ENCODE assay signal across 8 mouse cellular contexts in genomic region chr15:80707088-80707487, GRCm38 (mm10). TPM values are rescaled to one million over a fixed set of nuclear protein-coding genes. Genes with fewer than 3 reads are reported as not detected.
DNase-seq lines count a peak whose midpoint lies in the region; ATAC-seq and TF ChIP-seq lines count a peak whose summit lies in the region.

No protein-coding gene starts in this region.

- H3K27me3 ChIP-seq in embryonic facial prominence, embryonic 13.5 days: no peaks in the 10 kb centered on the region
- no peaks in the 10 kb centered on the region for H3K27me3 ChIP-seq in heart, postnatal 0 days (ENCODE audit: control insufficient read depth, insufficient read depth, low read length)
- no peaks in the 10 kb centered on the region for H3K27me3 ChIP-seq in midbrain, embryonic 14.5 days (ENCODE audit: control insufficient read depth, insufficient read depth, low read length)

- H3K4me3 ChIP-seq in embryonic facial prominence, embryonic 13.5 days: no peak overlapping the region
- 0 out of 2 replicates have a peak overlapping the region, but pooled peaks have one; percentile 28 for H3K4me3 ChIP-seq in heart, postnatal 0 days (ENCODE audit: low read depth, low read length)
- no peak overlapping the region for H3K4me3 ChIP-seq in midbrain, embryonic 14.5 days (replicated peaks; ENCODE audit: low read depth, low read length)

- H3K4me1 ChIP-seq in embryonic facial prominence, embryonic 13.5 days: peaks cover 21% of the 10 kb centered on the region
- peaks cover 20% of the 10 kb centered on the region; the same call in 1 of the 2 replicates for H3K4me1 ChIP-seq in heart, postnatal 0 days (ENCODE audit: control insufficient read depth, insufficient read depth)
- H3K4me1 ChIP-seq in midbrain, embryonic 14.5 days (ENCODE audit: control insufficient read depth, insufficient read depth, low read length): peaks cover 3% of the 10 kb centered on the region; the same call in 1 of the 2 replicates

- no peaks in the 10 kb centered on the region for H3K9me3 ChIP-seq in embryonic facial prominence, embryonic 13.5 days
- no peaks in the 10 kb centered on the region for H3K9me3 ChIP-seq in heart, postnatal 0 days (replicated peaks; ENCODE audit: control insufficient read depth, low read length)
- no peaks in the 10 kb centered on the region for H3K9me3 ChIP-seq in midbrain, embryonic 14.5 days (ENCODE audit: control insufficient read depth, low read length)

- TF ChIP-seq EP300 in heart, postnatal 0 days (IDR thresholded peaks at IDR 0.05; ENCODE audit: low read depth): no peak

- no peak overlapping the region for H3K9ac ChIP-seq in embryonic facial prominence, embryonic 13.5 days
- no peak overlapping the region for H3K9ac ChIP-seq in heart, postnatal 0 days (replicated peaks; ENCODE audit: low read depth, low read length)
- H3K9ac ChIP-seq in midbrain, embryonic 14.5 days (replicated peaks; ENCODE audit: low read length): no peak overlapping the region

- peak; percentile 13 for DNase-seq in spleen, adult 12 weeks (ENCODE audit: low spot score)
- DNase-seq in spleen, adult 18-20 months: no peak
- DNase-seq in heart, postnatal 0 days (ENCODE audit: low spot score): peak; percentile 75
- DNase-seq in kidney, postnatal 4 days: peak; percentile 80 to 84
- peak; percentile 83 for DNase-seq in midbrain, embryonic 14.5 days
- no peak for DNase-seq in layer of hippocampus, adult 11-12 months (ENCODE audit: low spot score)

- WGBS in embryonic facial prominence, embryonic 13.5 days: 56% methylated on average over 8 of the region's 8 CpGs
- WGBS in heart, postnatal 0 days: 5% methylated on average over 8 of the region's 8 CpGs
- WGBS in midbrain, embryonic 14.5 days: 57% methylated on average over 8 of the region's 8 CpGs

- TF ChIP-seq CTCF in heart, postnatal 0 days (IDR thresholded peaks at IDR 0.05; ENCODE audit: low read depth): no peak

- H3K27ac ChIP-seq in embryonic facial prominence, embryonic 13.5 days: peak overlapping the region; percentile 88
- peak overlapping the region; percentile 65; the same call in 1 of the 2 replicates for H3K27ac ChIP-seq in heart, postnatal 0 days (ENCODE audit: low read depth)
- peak overlapping the region; percentile 66 for H3K27ac ChIP-seq in midbrain, embryonic 14.5 days (replicated peaks; ENCODE audit: low read depth, low read length)

- ATAC-seq in embryonic facial prominence, embryonic 13.5 days (ENCODE audit: insufficient number of reproducible peaks, insufficient read depth, low FRiP score, low TSS enrichment, low read depth): no peak
- no peak for ATAC-seq in heart, postnatal 0 days (ENCODE audit: insufficient read depth, low read depth)
- ATAC-seq in midbrain, embryonic 14.5 days (ENCODE audit: low FRiP score, low TSS enrichment): no peak
- ATAC-seq in activated CD4-positive, CD25-positive, alpha-beta regulatory T cell, adult 4 months: no peak

- no peaks in the 10 kb centered on the region for H3K36me3 ChIP-seq in embryonic facial prominence, embryonic 13.5 days
- no peaks in the 10 kb centered on the region for H3K36me3 ChIP-seq in heart, postnatal 0 days (replicated peaks; ENCODE audit: control insufficient read depth, insufficient read depth, low read length)
- H3K36me3 ChIP-seq in midbrain, embryonic 14.5 days (ENCODE audit: control insufficient read depth, insufficient read depth, low read length): no peaks in the 10 kb centered on the region

- peak overlapping the region; percentile 60 for H3K4me2 ChIP-seq in embryonic facial prominence, embryonic 13.5 days
- H3K4me2 ChIP-seq in heart, postnatal 0 days (ENCODE audit: low read depth, low read length): peak overlapping the region; percentile 58
- peak overlapping the region; percentile 44 for H3K4me2 ChIP-seq in midbrain, embryonic 14.5 days (ENCODE audit: low read length)

RNA-seq across cellular contexts. Expression of gene Tnrc6b, which starts 4.0 kb away (rescaled TPM):
- 30.4 and 35.6 TPM in 2 replicates for polyA plus RNA-seq in embryonic facial prominence, embryonic 13.5 days (2015; fragmentation: Nextera tagmentation; extraction: Ambion mirVana)
- 26.4 and 33.5 TPM in 2 replicates for total RNA-seq in heart, postnatal 0 days (2014; rRNA removed; ENCODE audit: low replicate concordance)
- 15.2 and 16.1 TPM in 2 replicates for polyA plus RNA-seq in heart, postnatal 0 days (2015; fragmentation: Nextera tagmentation; extraction: Ambion mirVana)
- 23.4 and 27.3 TPM in 2 replicates for polyA plus RNA-seq in midbrain, embryonic 14.5 days (2014; fragmentation: Nextera tagmentation; extraction: Ambion mirVana)
- 10 to 100 TPM; 35.6 to 58.6 TPM for polyA plus RNA-seq in activated CD4-positive, CD25-positive, alpha-beta regulatory T cell, adult 4 months (2017; shearing (Covaris generic))

RNA-seq across cellular contexts. Expression of gene Fam83f, which starts 35.4 kb away (rescaled TPM):
- 3.6 and 4.0 TPM in 2 replicates for polyA plus RNA-seq in embryonic facial prominence, embryonic 13.5 days (2015; fragmentation: Nextera tagmentation; extraction: Ambion mirVana)
- total RNA-seq in heart, postnatal 0 days (2014; rRNA removed; ENCODE audit: low replicate concordance): 0.27 and 0.95 TPM in 2 replicates
- 0.12 and 0.14 TPM in 2 replicates for polyA plus RNA-seq in heart, postnatal 0 days (2015; fragmentation: Nextera tagmentation; extraction: Ambion mirVana)
- 0.26 and 0.30 TPM in 2 replicates for polyA plus RNA-seq in midbrain, embryonic 14.5 days (2014; fragmentation: Nextera tagmentation; extraction: Ambion mirVana)
- polyA plus RNA-seq in activated CD4-positive, CD25-positive, alpha-beta regulatory T cell, adult 4 months (2017; shearing (Covaris generic)): not detected

Comparison
In these comparisons a context has a peak if more than half of its experiments do, and no peak if none do; other contexts are left out.
1. DNase-seq: peak in spleen, adult 12 weeks (single experiment), heart, postnatal 0 days (single experiment), kidney, postnatal 4 days (2 of 2) and midbrain, embryonic 14.5 days (single experiment); none in spleen, adult 18-20 months (0 of 2) and layer of hippocampus, adult 11-12 months (single experiment).
2. Peak in every context shown above with its lines, with median percentiles within 50 percentile points of each other: H3K27ac ChIP-seq and H3K4me2 ChIP-seq.